Comparison of ENCODE assay signal across 24 mouse cellular contexts in genomic region chr6:114863501-114863900, GRCm38 (mm10).
DNase-seq lines count a peak whose midpoint lies in the region; ATAC-seq and TF ChIP-seq lines count a peak whose summit lies in the region.
"Had no signal": no experiment of that assay in that cellular context is flagged by ENCODE, and none has a peak within 500 bp of the region (broad histone marks: within the 10 kb centered on the region; RNA-seq: fewer than 3 reads in every experiment).

No protein-coding gene starts in this region.

- no peak overlapping the region for H3K4me3 ChIP-seq in embryonic facial prominence, embryonic 13.5 days
- no peak overlapping the region for H3K4me3 ChIP-seq in embryonic facial prominence, embryonic 10.5 days
- H3K4me3 ChIP-seq in kidney, adult 2 months (ENCODE audit: insufficient read depth, low read depth, low read length), result no peak overlapping the region
- H3K4me3 ChIP-seq: forebrain, embryonic 10.5 days; hindbrain, embryonic 10.5 days; intestine, embryonic 15.5 days; limb, embryonic 12.5 days; liver, embryonic 13.5 days; megakaryocyte, embryonic 14.5 days; midbrain, embryonic 13.5 days had no signal

- no peaks in the 10 kb centered on the region for H3K27me3 ChIP-seq in embryonic facial prominence, embryonic 13.5 days
- no peaks in the 10 kb centered on the region for H3K27me3 ChIP-seq in embryonic facial prominence, embryonic 10.5 days (replicated peaks; ENCODE audit: low read depth, poor library complexity, severe bottlenecking)
- no peaks in the 10 kb centered on the region for H3K27me3 ChIP-seq in kidney, adult 2 months (replicated peaks; ENCODE audit: control insufficient read depth, insufficient read depth, low read length)
- H3K27me3 ChIP-seq: intestine, embryonic 15.5 days; limb, embryonic 12.5 days; liver, embryonic 13.5 days; megakaryocyte, embryonic 14.5 days; midbrain, embryonic 13.5 days had no signal

- no peak for DNase-seq in embryonic facial prominence, embryonic 10.5 days (ENCODE audit: low spot score)
- DNase-seq in kidney, adult 2 months, result peak; percentile 59
- no peak for DNase-seq in kidney, postnatal 4 days
- DNase-seq in ovary, postnatal 36 days (ENCODE audit: low spot score), result peak; percentile 29
- DNase-seq in ovary, postnatal 14 days (ENCODE audit: low spot score), result no peak
- DNase-seq: B cell, adult 2 months; cerebellum, adult 2 months; liver, embryonic 13.5 days; lung, adult 2 months; lung, postnatal 36 days; retina, postnatal 1 day; right cerebral cortex, postnatal 25 days; spleen, adult 18-20 months; thymus, postnatal 14 days had no signal

- H3K9me3 ChIP-seq in embryonic facial prominence, embryonic 13.5 days, result no peaks in the 10 kb centered on the region
- H3K9me3 ChIP-seq in embryonic facial prominence, embryonic 10.5 days, result no peaks in the 10 kb centered on the region
- H3K9me3 ChIP-seq: forebrain, embryonic 10.5 days; hindbrain, embryonic 10.5 days; intestine, embryonic 15.5 days; limb, embryonic 12.5 days; liver, embryonic 13.5 days; megakaryocyte, embryonic 14.5 days; midbrain, embryonic 13.5 days had no signal

- no peak for TF ChIP-seq CTCF in kidney, adult 2 months (conservative IDR thresholded peaks at IDR 0.05; ENCODE audit: insufficient read depth, insufficient read length, low read depth, low read length)

- peaks cover 23% of the 10 kb centered on the region for H3K4me1 ChIP-seq in embryonic facial prominence, embryonic 13.5 days
- peaks cover 20% of the 10 kb centered on the region; the same call in 1 of the 2 replicates for H3K4me1 ChIP-seq in embryonic facial prominence, embryonic 10.5 days
- peaks cover 16% of the 10 kb centered on the region for H3K4me1 ChIP-seq in kidney, adult 2 months (ENCODE audit: control insufficient read depth, insufficient read depth, low read length)

- peak; percentile 16; the same call in 1 of the 2 replicates for ATAC-seq in embryonic facial prominence, embryonic 13.5 days (ENCODE audit: insufficient number of reproducible peaks, insufficient read depth, low FRiP score, low TSS enrichment, low read depth)
- no peak for ATAC-seq in CD4-positive, CD25-positive, alpha-beta regulatory T cell, adult 4 months
- ATAC-seq: activated CD4-positive, CD25-positive, alpha-beta regulatory T cell, adult 4 months; hindbrain, embryonic 16.5 days; intestine, embryonic 15.5 days; midbrain, embryonic 13.5 days had no signal

- peaks cover 56% of the 10 kb centered on the region for H3K36me3 ChIP-seq in embryonic facial prominence, embryonic 13.5 days
- peaks cover 71% of the 10 kb centered on the region for H3K36me3 ChIP-seq in embryonic facial prominence, embryonic 10.5 days (replicated peaks)
- peaks cover 3% of the 10 kb centered on the region for H3K36me3 ChIP-seq in kidney, adult 2 months (ENCODE audit: control insufficient read depth, insufficient read depth, low read length)

- no peak for TF ChIP-seq POLR2A in kidney, adult 2 months (IDR thresholded peaks at IDR 0.05; ENCODE audit: low read depth, low read length)

- no peak overlapping the region for H3K4me2 ChIP-seq in embryonic facial prominence, embryonic 13.5 days
- H3K4me2 ChIP-seq: intestine, embryonic 15.5 days; limb, embryonic 12.5 days; liver, embryonic 13.5 days; midbrain, embryonic 13.5 days had no signal

- WGBS in embryonic facial prominence, embryonic 13.5 days, result 94% methylated on average over 5 of the region's 5 CpGs
- 94% methylated on average over 5 of the region's 5 CpGs for WGBS in embryonic facial prominence, embryonic 10.5 days
- whole genome bisulfite sequencing in kidney, adult 2 months, result 66% methylated on average over 5 of the region's 5 CpGs

- H3K27ac ChIP-seq in embryonic facial prominence, embryonic 13.5 days, result no peak overlapping the region
- H3K27ac ChIP-seq in embryonic facial prominence, embryonic 10.5 days (replicated peaks), result no peak overlapping the region
- H3K27ac ChIP-seq in kidney, adult 2 months (ENCODE audit: insufficient read depth, low read depth, low read length), result no peak overlapping the region
- H3K27ac ChIP-seq: forebrain, embryonic 10.5 days; hindbrain, embryonic 10.5 days; intestine, embryonic 15.5 days; liver, embryonic 13.5 days; midbrain, embryonic 13.5 days had no signal

- no peak overlapping the region for H3K9ac ChIP-seq in embryonic facial prominence, embryonic 13.5 days
- H3K9ac ChIP-seq: intestine, embryonic 15.5 days; liver, embryonic 13.5 days; midbrain, embryonic 13.5 days had no signal

Comparison
In these comparisons a context has a peak if more than half of its experiments do, and no peak if none do; other contexts are left out.
1. DNase-seq: peak in kidney, adult 2 months (single experiment) and ovary, postnatal 36 days (single experiment); none in embryonic facial prominence, embryonic 10.5 days (single experiment), kidney, postnatal 4 days (0 of 2) and ovary, postnatal 14 days (single experiment).